Mouse (Mus musculus) lung, embryonic 16.5 days (tissue): ENCODE measurements around the gene Gtf2h1. TPM values are rescaled to one million over a fixed set of nuclear protein-coding genes. Genes with fewer than 3 reads are reported as not detected.

Experiments used
- ATAC-seq: fragments of 200-750 bp; cut with Nextera tagmentation; 2 replicates; pipeline ENCODE4 v1.8.0; 2017; ENCODE audit warnings: low read depth, mild to moderate bottlenecking, moderate library complexity
- H3K27ac ChIP-seq: fragments of 300-500 bp; sonication (generic); 2 replicates; pipeline ENCODE4 v1.5.1; 2014; ENCODE audit warnings: mild to moderate bottlenecking, control low read depth, low read length
- H3K27me3 ChIP-seq: fragments of 300-500 bp; sonication (generic); 2 replicates; pipeline ENCODE4 v1.6.1; 2014; ENCODE audit warnings: low read depth, low read length, mixed read lengths; ENCODE audit not compliant: control insufficient read depth, insufficient read depth
- H3K36me3 ChIP-seq: fragments of 300-500 bp; sonication (generic); 2 replicates; pipeline ENCODE4 v1.6.1; 2014; ENCODE audit warnings: low read length; ENCODE audit not compliant: control insufficient read depth, insufficient read depth
- H3K4me1 ChIP-seq: fragments of 300-500 bp; sonication (generic); replicated peaks from 2 replicates; pipeline ENCODE4 v1.6.1; 2014; ENCODE audit warnings: low read length, mixed read lengths; ENCODE audit not compliant: control insufficient read depth, insufficient read depth
- H3K4me2 ChIP-seq: fragments of 300-500 bp; sonication (generic); 2 replicates; pipeline ENCODE4 v1.6.1; 2014; ENCODE audit warnings: low read depth, low read length, control low read depth
- H3K4me3 ChIP-seq: fragments of 300-500 bp; sonication (generic); 2 replicates; pipeline ENCODE4 v1.5.1; 2014; ENCODE audit warnings: mild to moderate bottlenecking, low read length, control low read depth
- H3K9ac ChIP-seq: fragments of 300-500 bp; sonication (generic); 2 replicates; pipeline ENCODE4 v1.6.1; 2014; ENCODE audit warnings: low read length, control low read depth
- H3K9me3 ChIP-seq: fragments of 300-500 bp; sonication (generic); 2 replicates; pipeline ENCODE4 v1.6.1; 2016; ENCODE audit warnings: low read length; ENCODE audit not compliant: control insufficient read depth
- WGBS: fragments of 180-500 bp; shearing (Covaris S2); extraction: QIAGEN DNeasy Blood & Tissue Kit; methylation state at CpG from one replicate; pipeline ENCODE4 v1.1.7; 2014; 5-methylcytosine and 5-hydroxymethylcytosine counted together
- polyA plus RNA-seq: library from polyadenylated mRNA; unstranded; fragments of >200 nt; fragmentation: Nextera tagmentation; extraction: Ambion mirVana; gene quantifications from 2 replicates; pipeline ENCODE4 v1.2.1, GENCODE M21; 2015

Gene Gtf2h1
- 40.6 and 41.7 TPM in 2 replicates for polyA plus RNA-seq

DNA sequence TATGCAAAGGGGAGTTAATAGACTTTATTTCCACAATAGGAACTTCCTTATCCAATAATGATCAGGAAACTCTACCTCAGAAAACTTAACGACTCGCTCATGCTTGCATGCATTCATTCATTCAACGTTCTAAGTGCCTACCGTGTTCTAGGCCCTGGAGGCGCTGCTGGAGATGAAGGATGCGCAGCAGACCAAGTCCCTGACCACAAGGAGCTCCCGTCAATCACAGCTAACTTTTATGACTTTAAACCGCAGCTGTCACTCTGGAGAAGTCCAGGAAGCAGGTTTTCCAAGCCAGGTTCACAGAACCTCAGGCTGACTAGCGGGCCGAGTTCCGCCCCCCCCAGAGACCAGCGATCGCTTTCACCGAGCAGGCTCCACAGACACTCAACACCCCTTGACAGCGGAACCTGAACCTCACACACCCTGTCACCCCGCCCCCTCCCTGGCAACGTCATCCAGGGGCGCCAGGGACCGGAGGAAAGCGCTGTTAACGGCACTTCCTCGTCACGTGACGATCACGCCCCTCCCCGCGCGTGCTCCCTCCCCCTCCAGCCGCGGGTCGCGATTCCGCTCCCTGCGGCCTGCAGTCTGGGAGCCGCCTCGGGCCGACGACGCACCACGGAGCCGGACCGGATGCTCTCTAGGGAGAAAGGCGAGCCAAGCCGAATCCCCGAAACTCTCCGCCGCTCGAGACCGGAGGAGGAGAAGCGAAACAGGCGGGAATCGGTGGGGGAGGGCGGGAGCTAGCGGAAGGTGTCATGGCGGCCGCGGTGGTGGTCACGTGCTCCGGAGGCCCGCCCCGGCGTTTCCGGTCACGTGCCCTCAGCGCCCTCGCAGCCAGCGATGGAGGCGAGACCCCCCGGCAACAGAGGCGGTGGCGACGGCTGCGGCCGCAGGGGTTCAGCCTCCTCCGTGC, at the start of gene Gtf2h1, which contains the start of gene Hps5:
Gene Gtf2h1 (plus strand): TSS at position 817 of the 919 bp plus-strand sequence.
Gene Hps5 (minus strand): TSS at position 778 of the 919 bp plus-strand sequence.
- Histone ChIP-seq H3K9ac (peak within 1 kb of the TSS; percentile 92), H3K9me3 (no peaks in the 10 kb centered on the region), H3K27ac (peak within 1 kb of the TSS; percentile 91), H3K4me1 (peaks cover 15% of the 10 kb centered on the region), H3K4me2 (peak within 1 kb of the TSS; percentile 82), H3K36me3 (peaks cover 6% of the 10 kb centered on the region), H3K27me3 (no peaks in the 10 kb centered on the region), H3K4me3 (peak within 1 kb of the TSS; percentile 84)
- under 1% methylated on average over 69 of the region's 75 CpGs for WGBS
- peak; percentile 98 for ATAC-seq

GRCm38 (mm10) chr7:46746381-46746780, 49.5 kb upstream of the Gtf2h1 start:
- Histone ChIP-seq H3K4me1 (no peaks in the 10 kb centered on the region; the same call in 1 of the 2 replicates), H3K9ac (no peak overlapping the region), H3K9me3 (no peaks in the 10 kb centered on the region), H3K4me3 (no peak overlapping the region), H3K27me3 (no peaks in the 10 kb centered on the region), H3K27ac (no peak overlapping the region), H3K4me2 (no peak overlapping the region), H3K36me3 (no peaks in the 10 kb centered on the region)
- peak; percentile 51 for ATAC-seq
- WGBS, result 67% methylated on average over 7 of the region's 7 CpGs

GRCm38 (mm10) chr7:46748459-46748858, 47.4 kb upstream of the Gtf2h1 start:
- Histone ChIP-seq H3K9me3 (no peaks in the 10 kb centered on the region), H3K4me2 (no peak overlapping the region), H3K4me3 (no peak overlapping the region), H3K9ac (no peak overlapping the region), H3K36me3 (no peaks in the 10 kb centered on the region), H3K4me1 (no peaks in the 10 kb centered on the region; the same call in 1 of the 2 replicates), H3K27me3 (no peaks in the 10 kb centered on the region), H3K27ac (no peak overlapping the region)
- ATAC-seq, result no peak
- 60% methylated on average over 3 of the region's 3 CpGs for WGBS

GRCm38 (mm10) chr7:46751490-46751889, 44.4 kb upstream of the Gtf2h1 start, which contains the start of gene Saa2:
Gene Saa2, plus strand, starts transcription at chr7:46751790.
- no peak for ATAC-seq
- H3K4me3 ChIP-seq, result no peak within 1 kb of the TSS
- WGBS, result 51% methylated on average over 3 of the region's 3 CpGs
- no peaks in the 10 kb centered on the region for H3K9me3 ChIP-seq
- H3K27ac ChIP-seq, result no peak within 1 kb of the TSS
- no peaks in the 10 kb centered on the region for H3K27me3 ChIP-seq
- H3K36me3 ChIP-seq, result no peaks in the 10 kb centered on the region
- H3K9ac ChIP-seq, result no peak within 1 kb of the TSS
- no peaks in the 10 kb centered on the region for H3K4me1 ChIP-seq
- no peak within 1 kb of the TSS for H3K4me2 ChIP-seq

DNA sequence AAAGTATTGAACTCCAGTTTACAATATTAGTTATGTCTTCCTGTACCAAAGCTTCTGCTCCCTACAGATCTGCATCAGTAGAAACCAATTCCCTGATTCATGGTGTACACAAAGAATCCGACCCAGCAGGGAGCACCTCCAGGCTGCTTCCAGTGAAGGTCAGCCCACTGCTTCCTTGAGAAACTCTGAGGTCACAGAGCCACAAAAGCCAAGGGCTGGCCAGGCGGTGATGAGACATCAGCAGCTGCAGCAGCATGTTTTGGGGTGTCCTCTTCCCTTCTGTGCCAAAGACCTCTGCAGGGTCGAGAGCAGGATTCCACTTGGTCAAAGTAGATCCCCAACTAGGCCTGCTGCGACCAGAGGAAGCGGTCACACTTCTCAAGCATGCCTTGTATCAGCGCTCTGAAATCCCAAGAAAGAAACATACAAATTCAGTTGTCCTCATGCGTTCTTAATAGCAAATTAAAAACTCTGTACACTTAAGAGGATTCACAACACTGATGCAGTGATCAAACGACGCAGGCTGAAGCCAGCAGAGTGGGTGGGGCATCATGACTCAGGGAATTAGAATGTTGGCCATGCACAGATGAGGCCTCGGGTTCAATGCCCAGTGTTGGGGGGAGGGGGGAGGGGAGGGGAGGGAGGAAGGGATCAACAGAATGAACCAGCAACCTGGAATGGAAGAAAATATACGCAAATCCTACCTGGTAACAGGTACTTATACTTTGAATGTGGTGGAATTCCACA, 34.7 kb upstream of the Gtf2h1 start:
- ATAC-seq, result no peak
- no peak overlapping the region for H3K4me2 ChIP-seq
- no peaks in the 10 kb centered on the region for H3K9me3 ChIP-seq
- H3K27ac ChIP-seq, result no peak overlapping the region
- no peaks in the 10 kb centered on the region for H3K4me1 ChIP-seq
- no peak overlapping the region for H3K9ac ChIP-seq
- H3K27me3 ChIP-seq, result no peaks in the 10 kb centered on the region
- H3K4me3 ChIP-seq, result no peak overlapping the region
- H3K36me3 ChIP-seq, result peaks cover 21% of the 10 kb centered on the region
- WGBS, result 80% methylated on average over 11 of the region's 11 CpGs

GRCm38 (mm10) chr7:46762601-46763000, 33.3 kb upstream of the Gtf2h1 start:
- H3K9me3 ChIP-seq, result no peaks in the 10 kb centered on the region
- no peak overlapping the region for H3K9ac ChIP-seq
- no peaks in the 10 kb centered on the region for H3K4me1 ChIP-seq
- no peak for ATAC-seq
- no peak overlapping the region for H3K27ac ChIP-seq
- H3K4me2 ChIP-seq, result no peak overlapping the region
- 94% methylated on average over 5 of the region's 5 CpGs for WGBS
- H3K36me3 ChIP-seq, result peaks cover 21% of the 10 kb centered on the region
- no peak overlapping the region for H3K4me3 ChIP-seq
- H3K27me3 ChIP-seq, result no peaks in the 10 kb centered on the region

DNA sequence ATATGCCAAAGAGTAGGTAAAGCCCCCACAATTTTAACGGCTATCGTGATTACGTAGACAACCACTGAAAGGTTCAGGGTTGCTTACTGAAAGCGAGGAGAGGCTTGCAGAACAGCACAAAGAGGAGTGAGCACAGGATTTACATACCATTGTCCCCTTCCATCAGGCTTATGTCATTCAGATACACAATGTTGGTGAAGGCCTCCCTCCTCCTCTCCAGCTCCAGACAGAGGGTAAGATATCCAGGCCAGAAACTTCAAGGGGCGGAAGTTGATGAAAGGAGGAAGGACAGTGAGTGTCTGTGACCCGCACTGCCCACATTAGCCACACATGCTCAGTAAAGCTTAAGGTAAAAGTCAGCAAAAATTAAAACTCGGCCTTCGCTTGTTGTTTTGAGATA, 31.2 kb upstream of the Gtf2h1 start:
- no peaks in the 10 kb centered on the region for H3K9me3 ChIP-seq
- H3K27ac ChIP-seq, result no peak overlapping the region
- H3K36me3 ChIP-seq, result peaks cover 31% of the 10 kb centered on the region
- H3K9ac ChIP-seq, result no peak overlapping the region
- H3K4me2 ChIP-seq, result no peak overlapping the region
- H3K4me1 ChIP-seq, result no peaks in the 10 kb centered on the region; the same call in 1 of the 2 replicates
- no peak overlapping the region for H3K4me3 ChIP-seq
- ATAC-seq, result no peak
- no peaks in the 10 kb centered on the region for H3K27me3 ChIP-seq
- WGBS, result 91% methylated on average over 8 of the region's 8 CpGs

GRCm38 (mm10) chr7:46767371-46767770, 28.5 kb upstream of the Gtf2h1 start:
- Histone ChIP-seq H3K4me2 (no peak overlapping the region), H3K27me3 (no peaks in the 10 kb centered on the region), H3K9me3 (no peaks in the 10 kb centered on the region), H3K36me3 (peaks cover 25% of the 10 kb centered on the region), H3K4me3 (no peak overlapping the region), H3K27ac (peak overlapping the region; percentile 77; the same call in 1 of the 2 replicates), H3K4me1 (no peaks in the 10 kb centered on the region; the same call in 1 of the 2 replicates), H3K9ac (no peak overlapping the region)
- peak; percentile 84 for ATAC-seq

GRCm38 (mm10) chr7:46768451-46768850, 27.5 kb upstream of the Gtf2h1 start:
- ATAC-seq, result no peak
- Histone ChIP-seq H3K9ac (no peak overlapping the region), H3K27ac (peak overlapping the region; percentile 77)

More at GRCm38 (mm10) chr7:46768451-46768850, 27.5 kb upstream of the Gtf2h1 start:
- WGBS, result 84% methylated on average over 7 of the region's 7 CpGs
- peaks cover 21% of the 10 kb centered on the region for H3K36me3 ChIP-seq
- no peak overlapping the region for H3K4me3 ChIP-seq
- no peaks in the 10 kb centered on the region; the same call in 1 of the 2 replicates for H3K4me1 ChIP-seq
- no peaks in the 10 kb centered on the region for H3K27me3 ChIP-seq
- no peaks in the 10 kb centered on the region for H3K9me3 ChIP-seq
- no peak overlapping the region for H3K4me2 ChIP-seq
